Mouse (Mus musculus): Measurements from ENCODE around the gene Mthfd2l.

Mthfd2l gene

DNA sequence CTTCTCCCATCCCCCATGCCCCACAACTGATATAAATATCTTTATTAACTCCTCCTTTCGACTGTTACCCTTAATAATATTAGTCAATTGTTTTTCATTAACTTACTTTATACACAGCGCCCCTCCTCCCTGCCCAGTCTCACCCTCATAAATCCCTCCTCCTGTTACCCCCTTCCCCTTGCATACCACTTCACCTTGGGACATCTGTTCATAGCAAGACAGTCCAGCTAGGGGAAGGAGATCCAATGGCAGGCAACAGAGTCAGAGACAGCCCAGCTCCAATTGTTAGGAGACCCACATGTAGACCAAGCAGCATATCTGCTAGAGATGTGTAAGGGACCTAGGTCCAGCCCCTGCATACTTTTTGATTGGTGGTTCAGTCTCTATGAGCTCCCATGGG, 108.0 kb downstream of the Mthfd2l start:
- intact Hi-C loops (cut with DNase I) = no loop called here

DNA sequence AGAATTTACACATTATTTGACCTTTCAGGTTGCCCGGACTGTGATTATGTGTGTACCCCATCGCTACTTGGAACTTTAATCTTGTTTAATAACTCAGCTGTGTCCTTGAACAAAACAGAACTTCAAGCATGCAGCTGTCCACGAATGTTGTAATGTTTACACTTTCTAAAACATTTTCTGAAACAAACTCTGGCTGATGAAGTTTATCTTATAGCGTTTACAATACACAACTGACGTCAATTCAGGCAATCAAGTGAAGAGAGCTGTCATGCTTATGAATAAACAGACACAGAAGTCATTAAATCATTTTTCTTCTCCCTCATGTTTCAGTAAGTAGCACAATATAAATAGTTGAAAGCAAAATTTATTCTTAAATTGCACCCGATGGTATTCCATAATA, 117.1 kb downstream of the Mthfd2l start:
- intact Hi-C loops (cut with DNase I) = no loop called here

DNA sequence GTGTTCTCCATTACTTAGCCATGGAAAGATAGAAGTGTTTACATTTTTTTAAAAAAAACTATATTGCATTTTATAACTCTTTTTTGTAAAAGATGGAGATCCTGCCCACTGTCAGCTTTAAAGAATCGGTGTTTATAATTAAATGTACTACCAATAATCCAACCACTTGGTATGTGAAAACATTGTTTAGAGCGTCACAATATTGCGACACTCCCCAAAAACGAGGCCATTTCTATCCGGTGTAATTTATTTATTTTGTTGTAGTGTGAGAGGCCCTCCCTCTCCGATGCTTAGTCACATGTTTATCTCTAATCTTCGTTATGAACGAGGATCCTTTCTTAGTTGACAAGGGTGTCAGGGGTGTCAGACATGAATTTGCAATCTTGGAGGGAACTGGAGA, 117.5 kb downstream of the Mthfd2l start:
- intact Hi-C loops (cut with DNase I) = no loop called here
